Mouse (Mus musculus) testis, adult 2 months (tissue): Measurements from ENCODE around the gene Dsp. TPM values are rescaled to one million over a fixed set of nuclear protein-coding genes. Genes with fewer than 3 reads are reported as not detected.

Experiments
- H3K27ac ChIP-seq: fragments of 200-500 bp; 2 replicates; pipeline ENCODE4 v1.5.1; 2012; ENCODE audit warnings: low read depth, low read length; ENCODE audit not compliant: control insufficient read depth, insufficient read depth
- H3K27me3 ChIP-seq: fragments of 200-500 bp; 2 replicates; pipeline ENCODE4 v1.6.1; 2012; ENCODE audit warnings: mild to moderate bottlenecking, low read length, moderate library complexity; ENCODE audit not compliant: control insufficient read depth, insufficient read depth
- H3K36me3 ChIP-seq: fragments of 200-500 bp; 2 replicates; pipeline ENCODE4 v1.6.1; 2012; ENCODE audit warnings: mild to moderate bottlenecking, low read length; ENCODE audit not compliant: control insufficient read depth, insufficient read depth
- H3K4me1 ChIP-seq: fragments of 200-500 bp; 2 replicates; pipeline ENCODE4 v1.6.1; 2012; ENCODE audit warnings: low read length; ENCODE audit not compliant: control insufficient read depth, insufficient read depth
- H3K4me3 ChIP-seq: fragments of 200-500 bp; 2 replicates; pipeline ENCODE4 v1.5.1; 2012; ENCODE audit warnings: low read depth, mild to moderate bottlenecking, low read length, moderate library complexity, mixed read lengths; ENCODE audit not compliant: control insufficient read depth
- CTCF ChIP-seq: fragments of 200-500 bp; IDR thresholded peaks from 2 replicates; pipeline ENCODE4 v1.5.1; 2012; ENCODE audit warnings: low read depth, mild to moderate bottlenecking, inconsistent platforms, low read length, moderate library complexity; ENCODE audit not compliant: control insufficient read depth, insufficient read depth, insufficient replicate concordance
- POLR2A ChIP-seq: fragments of 200-500 bp; IDR thresholded peaks from 2 replicates; pipeline ENCODE4 v1.6.1; 2012; ENCODE audit warnings: low read depth, mild to moderate bottlenecking, inconsistent platforms, low read length, moderate library complexity; ENCODE audit not compliant: control insufficient read depth
- polyA plus RNA-seq: library from polyadenylated mRNA; depleted of rRNA; stranded (reverse); fragments of >200 nt; gene quantifications from 2 replicates; pipeline ENCODE4 v1.2.3, GENCODE M21; 2012; rRNA removed

Dsp gene
- polyA plus RNA-seq, 1 experiment = 0.21 TPM

DNA sequence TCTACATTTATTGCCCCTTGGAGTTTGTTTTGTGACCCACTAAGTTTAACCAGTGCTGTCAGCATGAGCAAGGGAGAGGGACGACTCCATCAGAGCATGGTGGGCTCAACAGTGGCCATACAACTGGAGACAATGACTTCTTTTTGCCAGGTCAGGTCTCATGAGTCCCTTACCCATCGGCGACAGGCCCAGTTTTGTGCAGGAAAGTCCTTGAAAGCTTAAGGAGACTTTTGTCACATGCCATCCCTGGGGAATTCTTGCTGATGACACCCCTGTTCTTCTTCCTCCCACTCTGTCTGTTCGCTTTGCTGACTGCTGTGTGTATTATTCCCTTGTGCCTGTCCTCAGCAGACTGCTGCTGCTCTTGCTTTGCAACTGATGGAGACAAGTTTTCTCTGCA, 81.3 kb downstream of the Dsp start:
- Histone ChIP-seq H3K27ac (no peak overlapping the region), H3K27me3 (no peaks in the 10 kb centered on the region), H3K36me3 (no peaks in the 10 kb centered on the region), H3K4me3 (no peak overlapping the region), H3K4me1 (no peaks in the 10 kb centered on the region)
- TF ChIP-seq POLR2A = no peak
- TF ChIP-seq CTCF = no peak

DNA sequence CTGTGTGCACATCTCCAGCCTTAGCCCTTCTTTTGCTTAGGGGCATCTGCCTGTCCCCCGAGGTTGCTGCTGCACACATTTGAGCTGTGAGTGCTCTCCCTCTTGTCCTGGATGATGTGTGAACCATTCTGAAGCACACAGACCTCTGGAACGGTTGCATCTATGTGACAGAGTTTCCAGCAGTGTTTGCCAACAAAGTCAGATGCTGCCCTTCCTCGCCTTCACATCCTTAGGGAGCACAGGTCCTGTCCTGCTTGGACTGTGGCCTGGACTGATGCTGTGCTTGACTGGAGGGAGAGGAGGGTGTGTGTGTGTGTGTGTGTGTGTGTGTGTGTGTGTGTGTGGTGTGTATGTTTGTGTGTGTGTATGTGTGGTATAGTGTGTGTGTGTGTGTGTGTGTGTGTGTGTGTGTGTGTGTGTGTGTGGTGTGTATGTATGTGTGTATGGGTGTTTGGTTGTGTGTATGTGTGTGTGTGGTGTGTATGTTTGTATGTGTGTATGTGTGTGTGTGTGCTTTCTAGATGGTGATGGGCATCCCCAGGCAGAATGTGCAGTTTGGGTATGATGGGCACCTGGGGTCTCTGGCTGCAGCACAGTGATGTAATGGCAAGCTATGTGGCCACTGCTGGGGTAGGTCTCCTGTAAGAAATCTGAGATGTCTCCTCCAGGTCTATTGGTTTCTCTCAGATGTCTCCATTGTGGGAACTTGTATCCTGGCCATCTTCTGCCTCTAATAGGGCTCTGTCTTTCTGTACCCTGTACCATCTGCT, 81.9 kb downstream of the Dsp start:
- Histone ChIP-seq H3K27me3 (no peaks in the 10 kb centered on the region), H3K4me3 (no peak overlapping the region), H3K27ac (no peak overlapping the region), H3K4me1 (no peaks in the 10 kb centered on the region), H3K36me3 (no peaks in the 10 kb centered on the region)
- no peak for TF ChIP-seq POLR2A
- no peak for TF ChIP-seq CTCF

DNA sequence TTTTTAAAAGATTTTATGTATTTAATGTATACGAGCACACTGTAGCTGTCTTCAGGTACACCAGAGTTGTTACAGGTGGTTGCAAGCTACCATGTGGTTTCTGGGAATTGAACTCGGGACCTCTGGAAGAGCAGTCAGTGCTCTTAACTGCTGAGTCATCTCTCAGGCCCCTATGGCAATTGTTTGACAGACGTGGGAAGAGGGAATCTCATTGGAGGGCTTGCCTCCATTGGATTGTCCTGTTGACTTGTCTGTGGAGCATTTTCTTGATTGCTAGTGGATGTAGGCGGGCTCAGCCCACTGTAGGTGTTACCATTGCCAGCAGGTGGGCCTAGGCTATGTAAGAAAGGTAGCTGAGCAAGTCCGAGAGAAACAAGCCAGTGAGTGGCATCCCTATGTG, 83.6 kb downstream of the Dsp start:
- Histone ChIP-seq H3K27me3 (no peaks in the 10 kb centered on the region), H3K36me3 (no peaks in the 10 kb centered on the region), H3K4me1 (no peaks in the 10 kb centered on the region), H3K27ac (no peak overlapping the region), H3K4me3 (no peak overlapping the region)
- no peak for TF ChIP-seq CTCF
- no peak for TF ChIP-seq POLR2A

DNA sequence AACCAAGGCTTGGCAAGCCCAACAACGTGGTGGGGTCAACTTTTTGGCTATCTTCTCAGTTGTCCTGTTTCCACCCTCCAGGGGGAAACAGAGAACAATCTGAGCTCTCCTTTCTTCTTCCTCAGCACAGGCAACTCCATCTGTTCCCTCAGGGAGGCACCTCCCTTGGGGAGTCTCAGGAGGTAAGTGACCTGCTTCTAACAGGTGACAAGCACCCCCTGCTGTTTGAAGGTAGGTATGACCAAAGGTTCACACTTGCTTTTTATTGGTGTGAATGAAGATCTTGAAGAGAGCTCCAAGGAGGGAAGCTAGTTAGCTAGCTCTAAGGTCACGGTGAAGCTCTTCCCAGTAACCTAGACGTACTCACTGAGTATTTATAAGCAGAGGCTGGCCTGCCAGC, 84.3 kb downstream of the Dsp start:
- Histone ChIP-seq H3K4me3 (no peak overlapping the region), H3K4me1 (no peaks in the 10 kb centered on the region), H3K36me3 (no peaks in the 10 kb centered on the region), H3K27me3 (no peaks in the 10 kb centered on the region), H3K27ac (no peak overlapping the region)
- TF ChIP-seq CTCF (no peak), POLR2A (no peak)

DNA sequence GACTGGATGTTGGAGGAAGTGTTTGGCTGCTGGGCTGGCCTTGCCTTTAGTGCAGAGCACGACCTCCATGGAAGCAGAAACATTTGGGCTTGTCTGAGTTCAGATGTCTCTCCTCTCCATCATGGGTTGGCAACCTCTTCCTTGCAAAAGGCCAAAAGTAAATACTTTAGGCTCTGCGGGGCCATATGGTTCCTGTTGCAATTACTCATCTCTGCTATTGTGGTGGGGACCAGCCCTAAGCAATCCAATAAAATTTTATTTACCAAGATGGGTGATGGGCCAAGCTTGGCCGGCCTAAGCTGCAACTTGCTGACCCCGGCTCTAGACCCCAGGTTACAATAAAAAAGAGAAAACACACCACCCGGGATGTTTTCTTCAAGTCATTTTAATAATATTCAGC, 97.1 kb downstream of the Dsp start:
- H3K36me3 ChIP-seq = no peaks in the 10 kb centered on the region
- no peaks in the 10 kb centered on the region for H3K4me1 ChIP-seq
- H3K27me3 ChIP-seq = no peaks in the 10 kb centered on the region
- H3K27ac ChIP-seq = no peak overlapping the region
- no peak for TF ChIP-seq CTCF
- TF ChIP-seq POLR2A = no peak
- no peak overlapping the region for H3K4me3 ChIP-seq

Other genes with a start within 250 kb of the Dsp start
- 13.2 and 17.7 TPM in 2 replicates for gene Ssr1, start 157.1 kb upstream of the Dsp start, polyA plus RNA-seq
- 9.9 and 11.8 TPM in 2 replicates for gene Riok1, start 114.3 kb upstream of the Dsp start, polyA plus RNA-seq
- 50.2 and 52.9 TPM in 2 replicates for gene Cage1, start 114.2 kb upstream of the Dsp start, polyA plus RNA-seq
- 16.0 and 17.1 TPM in 2 replicates for gene Snrnp48, start 53.6 kb downstream of the Dsp start, polyA plus RNA-seq
- gene Bmp6, start 193.8 kb downstream of the Dsp start, polyA plus RNA-seq = 2.4 and 3.2 TPM in 2 replicates